ENCODE assay signal across 8 mouse cellular contexts in genomic region chr5:36581924-36582642, GRCm38 (mm10). TPM values are rescaled to one million over a fixed set of nuclear protein-coding genes. Genes with fewer than 3 reads are reported as not detected.
DNase-seq lines count a peak whose midpoint lies in the region; ATAC-seq and TF ChIP-seq lines count a peak whose summit lies in the region.

No protein-coding gene starts in this region.

- DNase-seq in gastrocnemius, adult 8-10 months (ENCODE audit: low spot score in 2 of 2): peak; percentile 99 to 100
- peak; percentile 88 for DNase-seq in hindlimb bud, embryonic 11.5 days (ENCODE audit: extremely low spot score, low read depth, low spot score)
- peak; percentile 90 to 99 for DNase-seq in left cerebral cortex, adult 8-10 months (ENCODE audit: low spot score in 2 of 2)
- DNase-seq in right cerebral cortex, postnatal 10 days (ENCODE audit: low spot score in 2 of 2): peak; percentile 99
- DNase-seq in urinary bladder, postnatal 25 days (ENCODE audit: low spot score): peak; percentile 96

- peak overlapping the region; percentile 78 for H3K4me3 ChIP-seq in cortical plate, adult 2 months (ENCODE audit: insufficient read depth, low read length)
- peak overlapping the region; percentile 99 for H3K4me3 ChIP-seq in megakaryocyte, embryonic 14.5 days (replicated peaks)

- peak; percentile 69 for TF ChIP-seq POLR2A in cortical plate, adult 2 months (IDR thresholded peaks at IDR 0.05; ENCODE audit: extremely low read depth, insufficient read depth, low read length)

- H3K9me3 ChIP-seq in megakaryocyte, embryonic 14.5 days: no peaks in the 10 kb centered on the region

- peak; percentile 95 for ATAC-seq in activated CD4-positive, CD25-positive, alpha-beta regulatory T cell, adult 4 months

- peak overlapping the region; percentile 90 for H3K27ac ChIP-seq in cortical plate, adult 2 months (ENCODE audit: insufficient read depth, low read length)

- no peak for TF ChIP-seq CTCF in cortical plate, adult 2 months (IDR thresholded peaks at IDR 0.05; ENCODE audit: extremely low read depth, insufficient read depth, low read length)

- peaks cover 26% of the 10 kb centered on the region for H3K36me3 ChIP-seq in megakaryocyte, embryonic 14.5 days (replicated peaks; ENCODE audit: low read length)

- peaks cover 5% of the 10 kb centered on the region for H3K27me3 ChIP-seq in megakaryocyte, embryonic 14.5 days (replicated peaks)

- H3K4me1 ChIP-seq in cortical plate, adult 2 months (ENCODE audit: control insufficient read depth, insufficient read depth, low read length): peaks cover 2% of the 10 kb centered on the region; the same call in 1 of the 2 replicates
- peaks cover 75% of the 10 kb centered on the region for H3K4me1 ChIP-seq in megakaryocyte, embryonic 14.5 days

RNA-seq across cellular contexts. Expression of gene Tbc1d14, which starts 11.0 kb away (rescaled TPM):
- polyA plus RNA-seq in activated CD4-positive, CD25-positive, alpha-beta regulatory T cell, adult 4 months (2017; shearing (Covaris generic)): 10 to 100 TPM; 52.2 to 57.6 TPM
- 67.0 and 68.4 TPM in 2 replicates for polyA plus RNA-seq in cortical plate, adult 2 months (2012; rRNA removed)
- total RNA-seq in gastrocnemius, adult 8-10 months (2022): 10 to 100 TPM; 13.9 to 15.2 (median 15.1) TPM
- 10 to 100 TPM; 64.9 to 68.9 (median 68.0) TPM for total RNA-seq in left cerebral cortex, adult 8-10 months (2022)
- 7.1 and 8.7 TPM in 2 replicates for polyA plus RNA-seq in megakaryocyte, embryonic 14.5 days (2012; ENCODE audit: insufficient read depth, low replicate concordance)

Comparison
In these comparisons a context has a peak if more than half of its experiments do, and no peak if none do; other contexts are left out.
1. Peak in every context shown above with its lines: DNase-seq, ATAC-seq, H3K4me3 ChIP-seq and H3K27ac ChIP-seq.